Mouse (Mus musculus) ES-E14 (cell line): ENCODE data around the gene Atp2a3. TPM values are rescaled to one million over a fixed set of nuclear protein-coding genes. Genes with fewer than 3 reads are reported as not detected.

Experiments
- DNase-seq: peaks from one replicate; pipeline ENCODE4 v3.0.0-alpha.2; 2013; ENCODE audit warnings: low read depth, low spot score
- H3K27ac ChIP-seq: 2 replicates; pipeline ENCODE4 v1.5.1; 2012; ENCODE audit warnings: low read depth, mild to moderate bottlenecking, low read length, moderate library complexity, mixed read lengths; ENCODE audit not compliant: poor library complexity, insufficient read depth, severe bottlenecking
- H3K36me3 ChIP-seq: 2 replicates; pipeline ENCODE4 v1.6.1; 2012; ENCODE audit warnings: mild to moderate bottlenecking, low read length, moderate library complexity, mixed read lengths; ENCODE audit not compliant: control insufficient read depth, poor library complexity, insufficient read depth, severe bottlenecking
- H3K4me1 ChIP-seq, 2 experiments: fragments of 150-350 bp in 1 of 2; sonication (generic) in 1 of 2; 2 replicates each; pipeline ENCODE4 v1.6.1; 2012; ENCODE audit warnings: low read length in 2 of 2, mild to moderate bottlenecking in 1 of 2, mixed read lengths in 1 of 2; ENCODE audit not compliant: control insufficient read depth in 2 of 2, insufficient read depth in 2 of 2, poor library complexity in 1 of 2
- H3K4me3 ChIP-seq, 2 experiments: fragments of 150-350 bp in 1 of 2; sonication (generic) in 1 of 2; 2 replicates each; pipeline ENCODE4 v1.5.1; 2012; ENCODE audit warnings: low read length in 2 of 2, low read depth in 1 of 2, mild to moderate bottlenecking in 1 of 2, mixed read lengths in 1 of 2; ENCODE audit not compliant: insufficient read depth in 1 of 2, poor library complexity in 1 of 2, severe bottlenecking in 1 of 2
- H3K9ac ChIP-seq: 2 replicates; pipeline ENCODE4 v1.6.1; 2012; ENCODE audit warnings: low read depth, mild to moderate bottlenecking, low read length, mixed read lengths; ENCODE audit not compliant: poor library complexity, insufficient read depth, severe bottlenecking
- H3K9me3 ChIP-seq: fragments of 150-350 bp; sonication (generic); 2 replicates; pipeline ENCODE4 v1.6.1; 2012; ENCODE audit warnings: low read depth, mild to moderate bottlenecking, low read length; ENCODE audit not compliant: control insufficient read depth, insufficient read depth
- CHD2 ChIP-seq: IDR thresholded peaks from 2 replicates; pipeline ENCODE4 v1.6.1; 2014; ENCODE audit warnings: mild to moderate bottlenecking, low read depth, low read length, inconsistent platforms
- HCFC1 ChIP-seq: IDR thresholded peaks from 2 replicates; pipeline ENCODE4 v1.6.1; 2012; ENCODE audit warnings: low read length, inconsistent platforms, borderline replicate concordance; ENCODE audit not compliant: insufficient read depth
- MAFK ChIP-seq: IDR thresholded peaks from 2 replicates; pipeline ENCODE4 v1.6.1; 2014; ENCODE audit warnings: mild to moderate bottlenecking, low read depth, low read length, inconsistent platforms; ENCODE audit not compliant: insufficient read depth
- ZC3H11A ChIP-seq: IDR thresholded peaks from 2 replicates; pipeline ENCODE4 v1.6.1; 2012; ENCODE audit warnings: low read depth, mild to moderate bottlenecking, inconsistent platforms, low read length, borderline replicate concordance
- ZNF384 ChIP-seq: IDR thresholded peaks from 2 replicates; pipeline ENCODE4 v1.6.1; 2012; ENCODE audit warnings: low read depth, low read length, inconsistent platforms
- in situ Hi-C, 2 experiments: fragments of 600-800 bp; cut with MboI; formaldehyde crosslinking; loops; one replicate each; pipeline ENCODE4 v1.15.1; 2025; ENCODE audit warnings: low sequenced_read_pairs in 2 of 2, inconsistent platforms in 1 of 2; ENCODE audit not compliant: unreplicated experiment in 2 of 2
- total RNA-seq: library from RNA; depleted of rRNA; stranded (reverse); fragments of 300-350 nt; gene quantifications from 2 replicates; pipeline ENCODE4 v1.2.3, GENCODE M21; 2012; rRNA removed

Atp2a3 gene
- 10.7 and 17.4 TPM in 2 replicates for total RNA-seq

GRCm38 (mm10) chr11:72961072-72961980, at the start of gene Atp2a3:
Gene Atp2a3, plus strand, starts transcription at chr11:72961169.
- H3K4me1 ChIP-seq: peaks cover 4 to 12% of the 10 kb centered on the region in 2 experiments; a peak in 3 of 4 replicates
- H3K27ac ChIP-seq: no peak within 1 kb of the TSS
- no peak for DNase-seq
- H3K9me3 ChIP-seq: no peaks in the 10 kb centered on the region
- peak within 1 kb of the TSS; percentile 71 to 73 for H3K4me3 ChIP-seq
- TF ChIP-seq CHD2 (no peak), HCFC1 (no peak), MAFK (no peak), ZNF384 (no peak), ZC3H11A (no peak)
- no peaks in the 10 kb centered on the region for H3K36me3 ChIP-seq
- in situ Hi-C loops: no loop called here
- peak within 1 kb of the TSS; percentile 19 for H3K9ac ChIP-seq

- Histone ChIP-seq H3K9ac (no peak overlapping the region), H3K27ac (no peak overlapping the region), H3K4me1 (no peaks in the 10 kb centered on the region), H3K4me3 (no peak overlapping the region), H3K9me3 (no peaks in the 10 kb centered on the region), H3K36me3 (no peaks in the 10 kb centered on the region)
- no peak for DNase-seq
- in situ Hi-C loops: no loop called here
- TF ChIP-seq ZNF384 (no peak), HCFC1 (no peak), MAFK (no peak), CHD2 (no peak), ZC3H11A (no peak)
Measured at GRCm38 (mm10) chr11:72917299-72917996, 43.5 kb upstream of the Atp2a3 start.

GRCm38 (mm10) chr11:72923116-72923515, 37.9 kb upstream of the Atp2a3 start:
- Histone ChIP-seq H3K9me3 (no peaks in the 10 kb centered on the region), H3K9ac (no peak overlapping the region), H3K36me3 (no peaks in the 10 kb centered on the region; the same call in 1 of the 2 replicates), H3K4me3 (no peak overlapping the region), H3K4me1 (peaks cover 0 to 2% of the 10 kb centered on the region in 2 experiments; a peak in 1 of 4 replicates), H3K27ac (no peak overlapping the region)
- no peak for TF ChIP-seq HCFC1
- TF ChIP-seq ZC3H11A: no peak
- TF ChIP-seq MAFK: no peak
- no peak for TF ChIP-seq ZNF384
- TF ChIP-seq CHD2: no peak
- in situ Hi-C loops: no loop called here
- DNase-seq: no peak

GRCm38 (mm10) chr11:72924458-72924857, 36.5 kb upstream of the Atp2a3 start:
- TF ChIP-seq ZC3H11A (no peak), HCFC1 (no peak), ZNF384 (no peak), CHD2 (no peak)
- H3K27ac ChIP-seq: no peak overlapping the region
- H3K9ac ChIP-seq: no peak overlapping the region
- no peak for DNase-seq
- peaks cover 0 to 2% of the 10 kb centered on the region in 2 experiments; a peak in 1 of 4 replicates for H3K4me1 ChIP-seq
- in situ Hi-C loops: no loop called here
- no peak overlapping the region for H3K4me3 ChIP-seq
- H3K36me3 ChIP-seq: no peaks in the 10 kb centered on the region; the same call in 1 of the 2 replicates
- no peaks in the 10 kb centered on the region for H3K9me3 ChIP-seq
